Mouse (Mus musculus) urinary bladder, postnatal 4 days (tissue): ENCODE measurements around the gene Txndc12.

Experiments used
- DNase-seq, 2 experiments: peaks; one replicate each; pipeline ENCODE4 v3.0.0; 2021 to 2022; ENCODE audit warnings: low spot score in 2 of 2

Gene Txndc12

GRCm38 (mm10) chr4:108847715-108848504, 13.5 kb downstream of the Txndc12 start, which contains the start of gene Kti12:
Gene Kti12 (plus strand): TSS chr4:108847785.
- DNase-seq = peak; percentile 74 to 75

GRCm38 (mm10) chr4:108848505-108848848, 14.1 kb downstream of the Txndc12 start, which contains the start of gene A730015C16Rik:
Gene A730015C16Rik (minus strand): TSS chr4:108848619.
- peak in 1 of 2 experiments; percentile 18 for DNase-seq

GRCm38 (mm10) chr4:108866806-108867205, 32.4 kb downstream of the Txndc12 start:
- no peak for DNase-seq

GRCm38 (mm10) chr4:108869730-108870374, 35.5 kb downstream of the Txndc12 start:
- DNase-seq = peak; percentile 49 to 72

DNA sequence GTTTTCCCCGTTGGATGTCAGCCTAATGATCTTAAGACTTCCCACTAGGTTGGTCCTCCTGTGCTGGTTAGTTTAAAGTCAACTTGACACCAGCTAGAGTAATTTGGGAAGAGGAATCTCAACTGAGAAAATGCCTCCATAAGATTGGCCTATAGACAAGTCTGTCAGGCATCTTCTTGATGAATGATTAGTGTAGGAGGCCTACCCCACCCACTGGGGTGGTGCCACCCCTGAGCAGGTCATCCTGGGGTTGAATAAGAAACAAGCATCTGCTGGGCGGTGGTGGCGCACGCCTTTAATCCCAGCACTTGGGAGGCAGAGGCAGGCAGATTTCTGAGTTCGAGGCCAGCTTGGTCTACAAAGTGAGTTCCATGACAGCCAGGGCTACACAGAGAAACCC, 39.3 kb downstream of the Txndc12 start:
- DNase-seq = no peak

GRCm38 (mm10) chr4:108877901-108878300, 43.5 kb downstream of the Txndc12 start:
- DNase-seq = no peak

DNA sequence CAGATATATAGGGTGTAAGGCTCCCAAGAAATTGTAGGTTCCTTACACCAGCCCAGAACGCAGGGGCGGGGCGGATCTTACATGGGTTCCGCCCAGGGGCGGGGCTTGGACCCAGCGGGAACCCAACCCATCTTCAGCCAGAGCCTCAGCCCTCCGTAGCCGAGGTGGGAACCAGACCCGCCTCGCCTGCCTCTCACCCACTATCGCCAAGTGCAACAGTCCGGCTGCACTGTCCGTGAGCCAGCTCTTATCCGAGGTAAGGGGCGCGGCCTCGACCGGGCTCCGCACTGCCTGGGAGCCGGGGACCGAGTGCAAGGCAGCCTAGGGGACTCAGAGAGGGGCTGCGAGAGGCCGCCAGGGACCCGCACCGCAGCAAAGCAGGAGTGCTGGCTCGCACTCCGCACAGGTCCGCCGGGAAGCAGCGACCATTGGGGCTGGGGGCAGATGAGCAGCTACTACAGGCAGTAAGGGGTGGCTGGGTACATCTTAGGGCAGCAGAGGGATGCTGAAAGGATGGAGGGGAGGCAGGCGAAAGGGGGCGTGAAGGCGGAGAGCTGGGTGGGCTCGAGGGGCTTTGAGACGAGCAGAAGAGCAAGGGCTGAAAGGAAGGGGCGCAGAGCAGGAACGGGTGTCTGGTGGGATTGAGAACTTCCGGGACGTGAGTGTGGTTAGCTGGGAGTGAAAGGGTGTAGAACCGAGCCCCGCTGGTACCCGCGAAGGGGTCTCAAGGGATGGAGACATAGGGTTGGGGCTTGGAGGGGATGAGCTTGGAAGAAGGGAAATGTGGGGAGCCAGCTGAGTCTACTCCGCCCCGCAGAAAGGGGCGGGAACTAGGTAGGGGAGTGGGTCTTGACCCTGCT, 44.8 kb downstream of the Txndc12 start, which contains the start of gene Rab3b:
TSS of gene Rab3b (plus strand) at position 101 of the 860 bp plus-strand sequence.
- peak; percentile 54 to 66 for DNase-seq

DNA sequence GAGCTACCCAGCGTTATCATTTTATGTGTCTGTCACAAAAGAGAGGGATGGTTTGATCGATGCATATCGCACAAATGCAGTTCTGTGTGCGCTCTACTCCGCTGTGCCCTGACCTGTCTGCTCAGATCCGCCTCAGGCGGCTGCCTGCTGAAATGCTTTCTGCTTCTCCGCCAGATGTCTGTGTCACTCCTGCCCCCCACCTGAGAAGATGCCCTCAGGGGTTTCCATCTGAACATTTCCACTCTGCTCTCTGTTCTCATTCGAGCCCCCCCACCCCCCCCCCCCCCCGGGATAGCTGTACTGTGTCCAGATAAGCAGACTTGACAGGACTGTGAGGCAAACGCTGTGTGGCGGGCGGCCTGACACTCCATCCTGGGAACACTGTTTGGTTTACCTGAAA, 49.4 kb downstream of the Txndc12 start:
- DNase-seq = no peak

DNA sequence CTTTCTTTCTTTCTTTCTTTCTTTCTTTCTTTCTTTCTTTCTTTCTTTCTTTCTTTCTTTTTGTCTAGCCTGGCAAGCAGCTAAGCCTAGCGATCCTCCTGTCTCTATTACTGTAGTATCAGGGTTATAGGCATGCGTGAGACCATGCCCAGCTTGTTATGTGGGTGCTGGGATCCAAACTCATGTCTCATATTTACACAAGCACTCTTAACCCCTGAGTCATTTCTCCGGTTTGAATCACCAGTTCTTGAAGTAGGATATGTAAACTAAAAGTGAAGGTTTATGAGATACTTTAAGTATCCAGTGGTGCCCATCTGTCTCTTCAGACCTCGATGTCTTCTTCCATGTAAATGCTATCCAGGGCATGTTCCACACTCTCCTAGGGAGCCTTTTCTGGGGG, 53.1 kb downstream of the Txndc12 start:
- no peak for DNase-seq

- no peak for DNase-seq
These were observed 56.5 kb downstream of the Txndc12 start for GRCm38 (mm10) chr4:108890876-108891275.

- no peak for DNase-seq
These were observed 66.0 kb downstream of the Txndc12 start for GRCm38 (mm10) chr4:108900421-108900820.

- no peak for DNase-seq
These were observed 68.5 kb downstream of the Txndc12 start for GRCm38 (mm10) chr4:108902886-108903285.

- no peak for DNase-seq
These were observed 68.9 kb downstream of the Txndc12 start for GRCm38 (mm10) chr4:108903346-108903745.

- DNase-seq = no peak
These were observed 69.7 kb downstream of the Txndc12 start for GRCm38 (mm10) chr4:108904076-108904475.

DNA sequence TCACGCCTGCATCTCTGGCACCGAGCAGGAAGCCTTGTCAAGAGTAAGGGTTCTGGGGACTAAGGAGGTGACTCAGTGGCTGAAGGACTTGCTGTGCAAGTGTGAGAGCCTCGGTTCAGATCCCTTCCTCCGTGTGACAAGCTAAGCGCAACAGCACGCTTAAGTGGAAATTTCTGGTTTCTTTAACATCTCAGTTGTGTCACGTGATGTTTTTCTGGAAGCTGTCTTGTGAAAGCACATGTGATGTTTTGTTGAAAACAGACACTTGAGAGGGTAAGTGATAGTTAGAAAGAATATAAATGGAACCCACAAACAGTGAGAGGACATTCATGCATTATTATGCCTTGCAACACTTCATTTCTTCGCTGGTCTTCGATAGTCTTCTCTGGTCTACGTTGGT, 70.4 kb downstream of the Txndc12 start:
- DNase-seq = no peak

GRCm38 (mm10) chr4:108905859-108906258, 71.5 kb downstream of the Txndc12 start:
- no peak for DNase-seq

- DNase-seq = no peak
These were observed 73.1 kb downstream of the Txndc12 start for GRCm38 (mm10) chr4:108907475-108907874.

GRCm38 (mm10) chr4:108909872-108910425, 75.5 kb downstream of the Txndc12 start:
- no peak for DNase-seq
